Mouse (Mus musculus) embryonic fibroblast, embryonic 13.5 days (primary cell): ENCODE results near the gene Cct8l1.

ENCODE experiments used
- CTCF ChIP-seq: IDR thresholded peaks from 2 replicates; pipeline ENCODE4 v1.5.1; 2011; ENCODE audit warnings: mild to moderate bottlenecking, control low read depth, low read length, moderate library complexity, borderline replicate concordance; ENCODE audit not compliant: insufficient read depth
- POLR2A ChIP-seq: IDR thresholded peaks from 2 replicates; pipeline ENCODE4 v1.6.1; 2011; ENCODE audit warnings: low read depth, mild to moderate bottlenecking, control low read depth, low read length, moderate library complexity

DNA sequence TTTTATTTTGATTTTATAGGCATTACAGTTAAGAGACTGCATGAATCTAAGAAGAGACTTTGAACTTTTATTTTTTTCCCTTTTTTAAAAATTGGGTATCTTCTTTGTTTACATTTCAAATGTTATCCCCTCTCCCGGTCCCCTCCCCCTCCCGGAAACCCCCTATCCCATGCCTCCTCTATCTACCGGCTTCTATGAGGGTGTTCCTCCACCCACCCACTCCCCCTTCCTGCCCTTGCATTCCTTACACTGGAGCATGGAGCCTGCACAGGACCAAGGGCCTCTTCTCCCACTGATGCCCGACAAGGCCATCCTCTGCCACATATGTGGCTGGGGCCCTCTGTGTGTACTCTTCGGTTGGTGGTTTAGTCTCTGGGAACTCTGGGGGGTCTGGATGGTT, 40.5 kb downstream of the Cct8l1 start:
- TF ChIP-seq POLR2A (no peak), CTCF (no peak)
